Mouse (Mus musculus) heart, embryonic 16.5 days (tissue): ENCODE results near the gene Nell1. TPM values are rescaled to one million over a fixed set of nuclear protein-coding genes. Genes with fewer than 3 reads are reported as not detected.

ENCODE experiments used
- ATAC-seq: fragments of 200-750 bp; cut with Nextera tagmentation; replicated peaks from 2 replicates; pipeline ENCODE4 v1.8.0; 2017; ENCODE audit warnings: moderate number of reproducible peaks; ENCODE audit not compliant: insufficient read depth, low FRiP score; ENCODE audit errors: extremely low read depth
- H3K27ac ChIP-seq: fragments of 300-500 bp; sonication (generic); 2 replicates; pipeline ENCODE4 v1.5.1; 2014; ENCODE audit warnings: mild to moderate bottlenecking, low read length, control low read depth, moderate library complexity
- H3K27me3 ChIP-seq: fragments of 300-500 bp; sonication (generic); 2 replicates; pipeline ENCODE4 v1.6.1; 2014; ENCODE audit warnings: low read length, mixed read lengths; ENCODE audit not compliant: control insufficient read depth, insufficient read depth
- H3K36me3 ChIP-seq: fragments of 300-500 bp; sonication (generic); 2 replicates; pipeline ENCODE4 v1.6.1; 2014; ENCODE audit not compliant: control insufficient read depth, insufficient read depth
- H3K4me1 ChIP-seq: fragments of 300-500 bp; sonication (generic); 2 replicates; pipeline ENCODE4 v1.6.1; 2014; ENCODE audit warnings: low read length, mixed read lengths; ENCODE audit not compliant: control insufficient read depth, insufficient read depth
- H3K4me2 ChIP-seq: fragments of 300-500 bp; sonication (generic); 2 replicates; pipeline ENCODE4 v1.6.1; 2014; ENCODE audit warnings: low read depth, mild to moderate bottlenecking, control low read depth, low read length
- H3K4me3 ChIP-seq: fragments of 300-500 bp; sonication (generic); 2 replicates; pipeline ENCODE4 v1.5.1; 2014; ENCODE audit warnings: mild to moderate bottlenecking, control low read depth, low read length
- H3K9ac ChIP-seq: fragments of 300-500 bp; sonication (generic); 2 replicates; pipeline ENCODE4 v1.6.1; 2014; ENCODE audit warnings: low read length, control low read depth
- H3K9me3 ChIP-seq: fragments of 300-500 bp; sonication (generic); replicated peaks from 2 replicates; pipeline ENCODE4 v1.6.1; 2016; ENCODE audit warnings: low read length; ENCODE audit not compliant: control insufficient read depth
- WGBS: fragments of 180-500 bp; shearing (Covaris S2); extraction: QIAGEN DNeasy Blood & Tissue Kit; methylation state at CpG from one replicate; pipeline ENCODE4 v1.1.7; 2014; 5-methylcytosine and 5-hydroxymethylcytosine counted together
- polyA plus RNA-seq: library from polyadenylated mRNA; unstranded; fragments of >200 nt; fragmentation: Nextera tagmentation; extraction: Ambion mirVana; gene quantifications from 2 replicates; pipeline ENCODE4 v1.2.1, GENCODE M21; 2015

Nell1 gene
- polyA plus RNA-seq, 1 experiment from 2014 or later: 0.64 TPM

DNA sequence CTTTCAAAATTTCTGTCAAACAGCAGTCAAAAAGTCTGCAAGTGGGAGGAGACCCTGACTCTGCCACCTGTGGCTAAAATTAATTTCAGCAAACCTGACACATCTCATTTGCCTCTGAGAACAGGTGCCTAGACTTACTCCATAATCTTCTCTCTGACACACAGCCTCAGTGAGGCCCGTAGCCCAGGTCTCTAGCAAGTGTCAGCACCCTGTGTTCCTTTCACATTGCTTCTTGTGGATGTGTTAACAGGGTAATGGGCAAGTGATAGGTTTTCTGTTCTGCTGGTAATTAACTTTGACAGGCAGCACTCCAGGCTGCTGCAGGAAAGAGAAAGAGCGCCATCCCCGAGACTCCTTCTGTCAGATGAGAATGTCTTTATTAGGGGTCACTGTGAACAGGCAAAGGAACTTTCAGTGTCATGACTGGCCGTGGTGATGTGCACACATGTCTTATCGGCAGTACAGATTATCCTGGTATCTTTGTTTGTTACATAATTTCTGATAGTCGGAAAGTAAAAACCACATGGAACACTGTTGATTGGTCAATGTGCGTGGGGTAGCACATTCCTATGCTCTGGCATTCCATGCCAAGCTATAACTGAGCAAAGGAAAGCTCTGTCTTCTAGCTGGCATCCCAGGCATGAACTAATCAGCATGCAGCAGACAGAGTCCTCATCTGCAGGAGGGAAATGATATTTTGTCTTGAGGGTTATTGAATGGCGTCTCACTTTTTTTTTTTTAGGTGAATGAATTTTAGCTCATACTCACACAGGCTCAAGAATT lies 614.2 kb downstream of the Nell1 start:
- Histone ChIP-seq H3K9ac (no peak overlapping the region), H3K4me3 (no peak overlapping the region), H3K36me3 (no peaks in the 10 kb centered on the region), H3K27me3 (no peaks in the 10 kb centered on the region), H3K4me1 (peaks cover 3% of the 10 kb centered on the region; the same call in 1 of the 2 replicates), H3K27ac (no peak overlapping the region), H3K4me2 (peak overlapping the region; percentile 4; the same call in 1 of the 2 replicates), H3K9me3 (no peaks in the 10 kb centered on the region)
- 39% methylated on average over 8 of the region's 8 CpGs for WGBS
- no peak for ATAC-seq

DNA sequence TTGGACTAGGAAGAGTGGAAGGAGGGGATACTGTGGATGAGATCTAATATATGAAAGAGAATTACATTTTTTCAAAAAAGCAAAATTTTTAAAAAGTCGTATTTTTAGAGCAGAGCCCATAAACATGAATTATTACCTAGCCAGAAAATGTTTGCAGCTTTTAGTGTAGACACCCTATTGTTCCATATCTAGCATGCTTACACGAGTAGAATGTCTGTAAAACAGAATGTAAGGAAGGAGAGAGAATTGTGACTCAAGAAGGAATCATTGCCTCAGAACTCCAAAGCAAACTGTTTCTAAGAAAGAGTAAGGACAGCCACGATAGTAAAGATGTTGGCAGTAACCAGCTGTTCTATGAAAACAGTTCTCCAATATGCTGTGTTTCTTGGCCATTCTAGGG lies 624.2 kb downstream of the Nell1 start, which contains the start of gene 4933405O20Rik:
Gene 4933405O20Rik (plus strand): TSS at position 301 of the 400 bp plus-strand sequence.
- no peaks in the 10 kb centered on the region for H3K36me3 ChIP-seq
- no peak within 1 kb of the TSS for H3K27ac ChIP-seq
- H3K4me3 ChIP-seq: no peak within 1 kb of the TSS
- no peak within 1 kb of the TSS for H3K9ac ChIP-seq
- no peaks in the 10 kb centered on the region for H3K27me3 ChIP-seq
- no peak for ATAC-seq
- H3K4me1 ChIP-seq: no peaks in the 10 kb centered on the region
- WGBS: 54% methylated on average over 3 of the region's 3 CpGs
- no peaks in the 10 kb centered on the region for H3K9me3 ChIP-seq
- no peak within 1 kb of the TSS for H3K4me2 ChIP-seq

DNA sequence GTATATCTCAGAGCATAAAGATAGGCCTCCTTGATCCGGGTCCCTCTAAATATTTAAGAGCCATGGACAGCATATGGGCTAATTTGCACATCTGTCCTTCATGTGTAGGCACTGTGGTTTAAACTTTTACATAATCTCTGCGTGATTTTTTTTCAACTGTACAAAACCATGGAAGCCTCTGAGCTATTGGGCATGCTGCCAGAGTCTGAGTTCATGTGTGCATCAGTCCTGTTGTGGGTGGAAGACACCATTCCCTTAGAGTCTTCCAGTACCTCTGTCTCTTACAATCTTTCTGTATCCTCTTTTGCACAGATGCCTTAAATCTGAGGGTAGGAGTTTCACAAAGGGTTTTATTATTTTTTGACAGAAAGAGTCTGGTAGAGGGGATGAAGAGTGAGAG lies 639.4 kb downstream of the Nell1 start:
- no peaks in the 10 kb centered on the region for H3K27me3 ChIP-seq
- no peak overlapping the region for H3K9ac ChIP-seq
- H3K36me3 ChIP-seq: no peaks in the 10 kb centered on the region
- no peak overlapping the region for H3K4me2 ChIP-seq
- WGBS: 68% methylated on average over 2 of the region's 2 CpGs
- H3K4me1 ChIP-seq: no peaks in the 10 kb centered on the region
- H3K9me3 ChIP-seq: no peaks in the 10 kb centered on the region
- no peak overlapping the region for H3K27ac ChIP-seq
- no peak for ATAC-seq
- no peak overlapping the region for H3K4me3 ChIP-seq

DNA sequence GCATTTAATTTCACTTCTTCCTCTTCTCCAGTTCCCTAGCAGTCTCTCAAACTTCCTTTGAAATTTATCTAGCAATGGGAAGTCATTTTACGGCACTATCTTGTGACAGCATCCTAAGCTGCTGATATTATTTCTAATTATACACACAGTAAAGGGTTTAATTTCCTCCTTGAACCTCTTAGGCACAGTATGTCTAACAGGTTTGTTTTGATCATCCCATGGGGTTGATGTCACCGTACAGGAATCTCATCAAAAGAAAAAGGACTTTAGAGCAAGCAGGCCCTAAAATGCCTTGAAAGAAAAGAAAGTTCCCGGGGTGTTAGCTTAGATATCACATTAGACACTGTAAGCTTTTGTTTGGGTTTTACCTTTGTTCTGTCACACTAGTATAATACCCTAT lies 654.5 kb downstream of the Nell1 start:
- Histone ChIP-seq H3K4me3 (no peak overlapping the region), H3K4me2 (no peak overlapping the region), H3K27me3 (no peaks in the 10 kb centered on the region), H3K36me3 (no peaks in the 10 kb centered on the region), H3K9ac (no peak overlapping the region), H3K4me1 (no peaks in the 10 kb centered on the region), H3K27ac (no peak overlapping the region), H3K9me3 (no peaks in the 10 kb centered on the region)
- 35% methylated on average over 3 of the region's 3 CpGs for WGBS
- ATAC-seq: no peak

DNA sequence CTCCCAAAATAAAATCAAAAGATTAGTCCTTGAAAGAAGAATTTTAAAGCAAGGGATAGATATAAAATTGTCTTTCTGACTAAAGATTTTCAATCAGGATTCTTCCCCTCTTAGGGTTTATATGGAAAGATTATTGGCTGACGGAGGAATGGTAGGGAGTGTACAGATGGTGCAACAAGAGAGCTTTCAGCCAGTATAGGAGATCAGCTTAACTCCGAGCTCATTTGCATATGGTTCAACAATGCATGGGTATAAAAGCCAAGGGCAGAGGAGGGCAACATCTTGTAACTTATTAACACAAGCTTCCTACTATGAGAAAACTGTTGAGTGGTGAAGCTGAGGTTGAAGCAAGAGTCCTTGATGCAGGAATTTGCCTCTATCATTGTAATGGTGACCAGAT lies 658.5 kb downstream of the Nell1 start:
- 72% methylated on average over 2 of the region's 2 CpGs for WGBS
- no peak for ATAC-seq
- Histone ChIP-seq H3K36me3 (no peaks in the 10 kb centered on the region), H3K4me1 (no peaks in the 10 kb centered on the region), H3K9ac (no peak overlapping the region), H3K4me2 (no peak overlapping the region), H3K27me3 (no peaks in the 10 kb centered on the region), H3K4me3 (no peak overlapping the region), H3K27ac (no peak overlapping the region), H3K9me3 (no peaks in the 10 kb centered on the region)

DNA sequence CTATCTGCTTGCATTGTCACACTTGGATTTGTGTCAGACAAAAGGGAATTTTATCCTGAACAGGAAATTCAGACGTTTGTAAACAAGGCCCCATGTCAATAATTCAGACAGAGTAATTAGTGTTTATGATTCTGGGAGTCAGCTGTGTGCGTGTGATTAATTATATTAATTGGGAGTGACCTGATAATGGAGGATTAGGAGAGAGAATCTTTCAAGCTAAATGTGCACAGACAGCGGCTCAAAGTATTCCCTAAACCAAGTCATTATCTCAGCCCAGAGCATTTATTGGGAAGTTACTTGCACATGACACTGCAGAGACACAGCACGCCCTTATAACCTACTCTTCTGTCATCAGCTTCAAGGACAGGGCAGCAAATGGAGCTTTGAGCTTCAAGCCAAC lies 697.6 kb downstream of the Nell1 start:
- H3K9ac ChIP-seq: no peak overlapping the region
- H3K27me3 ChIP-seq: no peaks in the 10 kb centered on the region
- H3K4me2 ChIP-seq: no peak overlapping the region
- H3K36me3 ChIP-seq: no peaks in the 10 kb centered on the region
- ATAC-seq: no peak
- no peak overlapping the region for H3K27ac ChIP-seq
- no peak overlapping the region for H3K4me3 ChIP-seq
- H3K4me1 ChIP-seq: no peaks in the 10 kb centered on the region
- WGBS: 62% methylated on average over 4 of the region's 4 CpGs
- H3K9me3 ChIP-seq: no peaks in the 10 kb centered on the region

DNA sequence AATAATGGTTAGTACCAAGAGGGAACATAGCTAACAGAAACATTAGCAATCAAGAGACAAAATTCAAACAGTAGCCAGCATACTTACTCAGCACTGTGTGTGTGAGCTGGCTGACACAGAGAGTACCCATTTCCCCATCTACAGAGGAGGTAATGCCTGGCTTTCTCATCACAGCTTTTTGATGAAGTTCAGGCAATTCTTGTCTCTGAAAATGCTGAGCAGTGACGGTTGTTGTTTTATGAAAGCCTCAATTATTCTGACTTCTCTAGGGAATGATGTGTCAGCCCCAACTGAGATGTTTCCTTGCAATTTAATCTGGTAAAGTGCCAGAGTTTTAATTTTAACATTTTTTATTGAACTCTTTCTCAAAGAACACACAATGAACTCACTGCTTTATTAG lies 700.8 kb downstream of the Nell1 start:
- WGBS: 65% methylated on average over 1 of the region's 1 CpGs
- Histone ChIP-seq H3K4me3 (no peak overlapping the region), H3K4me2 (no peak overlapping the region), H3K36me3 (no peaks in the 10 kb centered on the region), H3K27ac (no peak overlapping the region), H3K9ac (no peak overlapping the region), H3K9me3 (no peaks in the 10 kb centered on the region), H3K4me1 (no peaks in the 10 kb centered on the region), H3K27me3 (no peaks in the 10 kb centered on the region)
- no peak for ATAC-seq

DNA sequence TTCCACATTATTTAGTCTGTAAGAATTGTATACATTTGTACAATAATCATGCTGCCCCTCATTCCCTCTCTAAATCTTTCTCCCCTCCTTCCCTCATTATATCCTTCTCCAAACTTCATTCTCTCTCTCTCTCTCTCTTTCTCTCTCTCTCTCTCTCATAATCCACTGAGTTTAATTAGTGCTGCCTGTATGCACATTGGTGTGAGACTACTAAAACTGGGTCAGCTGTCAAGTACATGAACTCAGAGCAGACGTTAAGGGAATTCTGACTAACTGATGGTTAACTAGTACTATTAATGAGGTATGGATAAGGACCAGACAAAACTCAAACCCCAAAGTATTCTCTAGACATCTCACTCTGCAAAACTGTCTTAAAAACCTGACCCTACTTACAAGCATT lies 702.8 kb downstream of the Nell1 start:
- no peak overlapping the region for H3K4me3 ChIP-seq
- H3K9me3 ChIP-seq: no peaks in the 10 kb centered on the region
- H3K9ac ChIP-seq: no peak overlapping the region
- H3K27me3 ChIP-seq: no peaks in the 10 kb centered on the region
- no peaks in the 10 kb centered on the region for H3K36me3 ChIP-seq
- H3K4me1 ChIP-seq: no peaks in the 10 kb centered on the region
- ATAC-seq: no peak
- H3K27ac ChIP-seq: no peak overlapping the region
- WGBS: 58% methylated on average over 1 of the region's 1 CpGs
- no peak overlapping the region for H3K4me2 ChIP-seq

DNA sequence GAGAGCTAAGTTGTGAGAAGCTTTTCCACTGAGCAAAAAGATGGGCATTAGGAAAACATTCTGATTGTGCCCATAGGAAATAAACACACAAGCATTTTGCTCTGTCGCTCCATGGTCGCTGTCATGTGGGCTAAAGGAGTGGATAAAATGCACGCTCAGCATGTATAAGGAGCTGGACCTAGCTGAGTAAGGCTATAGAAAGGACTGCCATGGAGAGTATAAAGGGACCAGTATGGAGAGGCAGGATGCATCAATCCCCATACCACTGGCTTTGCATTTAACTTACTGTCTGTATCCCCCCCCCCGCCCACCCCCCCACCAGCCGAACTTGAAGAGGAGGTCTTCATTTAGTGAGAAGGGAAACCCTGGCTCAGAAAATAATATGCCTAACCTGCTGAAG lies 711.7 kb downstream of the Nell1 start:
- no peaks in the 10 kb centered on the region for H3K27me3 ChIP-seq
- no peak overlapping the region for H3K4me3 ChIP-seq
- H3K36me3 ChIP-seq: no peaks in the 10 kb centered on the region
- ATAC-seq: no peak
- H3K4me1 ChIP-seq: no peaks in the 10 kb centered on the region
- no peak overlapping the region for H3K9ac ChIP-seq
- H3K9me3 ChIP-seq: no peaks in the 10 kb centered on the region
- no peak overlapping the region for H3K4me2 ChIP-seq
- H3K27ac ChIP-seq: no peak overlapping the region
- WGBS: 79% methylated on average over 5 of the region's 5 CpGs
